In genomic region chr6:55177060-55177732, GRCm38 (mm10) we compare ENCODE assay signal across 9 mouse cellular contexts. TPM values are rescaled to one million over a fixed set of nuclear protein-coding genes. Genes with fewer than 3 reads are reported as not detected.
A peak's percentile ranks its signal among the peaks of the same experiment; 100 is the strongest.
DNase-seq lines count a peak whose midpoint lies in the region; ATAC-seq lines count a peak whose summit lies in the region.
"Had no signal": no experiment of that assay in that cellular context is flagged by ENCODE, and none has a peak within 500 bp of the region (broad histone marks: within the 10 kb centered on the region; RNA-seq: fewer than 3 reads in every experiment).

No protein-coding gene starts in this region.

- H3K9me3 ChIP-seq in forebrain, embryonic 13.5 days (replicated peaks) = no peaks in the 10 kb centered on the region
- H3K9me3 ChIP-seq: liver, embryonic 15.5 days had no signal

- peak; percentile 10 to 14 for DNase-seq in cerebellum, postnatal 36 days
- no peak for DNase-seq in cerebellum, adult 9-10 months
- DNase-seq in left cerebral cortex, postnatal 4 days = peak; percentile 47
- no peak for DNase-seq in left cerebral cortex, postnatal 36 days (ENCODE audit: low spot score in 2 of 2)
- DNase-seq in mesoderm, embryonic 11.5 days (ENCODE audit: low read depth, low spot score) = peak; percentile 43
- no peak for DNase-seq in T-cell, adult 2 months (ENCODE audit: low spot score)

- 50% methylated on average over 12 of the region's 12 CpGs for WGBS in forebrain, embryonic 13.5 days

- no peaks in the 10 kb centered on the region for H3K36me3 ChIP-seq in forebrain, embryonic 13.5 days (ENCODE audit: poor library complexity, severe bottlenecking)
- H3K36me3 ChIP-seq: liver, embryonic 15.5 days had no signal

- no peak overlapping the region for H3K9ac ChIP-seq in forebrain, embryonic 13.5 days
- H3K9ac ChIP-seq: liver, embryonic 15.5 days had no signal

- intact Hi-C loops in left cerebral cortex, postnatal 4 days (cut with DNase I) = no loop called here
- intact Hi-C loops in left cerebral cortex, postnatal 36 days (cut with DNase I) = no loop called here

- H3K27ac ChIP-seq in forebrain, embryonic 13.5 days = no peak overlapping the region
- H3K27ac ChIP-seq: liver, embryonic 15.5 days had no signal

- H3K4me2 ChIP-seq in forebrain, embryonic 13.5 days = no peak overlapping the region
- H3K4me2 ChIP-seq: liver, embryonic 15.5 days had no signal

- H3K4me1 ChIP-seq in forebrain, embryonic 13.5 days = no peaks in the 10 kb centered on the region

- 0 out of 2 replicates have a peak, but pooled peaks have one; percentile 58 for ATAC-seq in common myeloid progenitor, adult 5-6 weeks (replicated peaks; ENCODE audit: low read depth, poor library complexity, severe bottlenecking)
- no peak for ATAC-seq in forebrain, embryonic 13.5 days

- H3K27me3 ChIP-seq in forebrain, embryonic 13.5 days = 0 out of 2 replicates have a peak, but pooled peaks cover 6% of the 10 kb centered on the region
- H3K27me3 ChIP-seq: liver, embryonic 15.5 days had no signal

- no peak overlapping the region for H3K4me3 ChIP-seq in forebrain, embryonic 13.5 days
- H3K4me3 ChIP-seq: liver, embryonic 15.5 days had no signal

RNA-seq across cellular contexts. Expression of gene Inmt, which starts 2.4 kb away (rescaled TPM):
- total RNA-seq in left cerebral cortex, postnatal 4 days (2021) = not detected
- total RNA-seq in left cerebral cortex, postnatal 36 days (2021) = 1 to 10 TPM; 1.1 to 2.4 TPM
- total RNA-seq in common myeloid progenitor, adult 5-6 weeks (2017) = not detected in 2 replicates
- polyA plus RNA-seq in forebrain, embryonic 13.5 days (2015; fragmentation: Nextera tagmentation; extraction: Ambion mirVana) = not detected in 2 replicates

RNA-seq across cellular contexts. Expression of gene Mindy4, which starts 26.0 kb away (rescaled TPM):
- total RNA-seq in left cerebral cortex, postnatal 4 days (2021) = 10 to 100 TPM; 13.4 to 14.6 TPM
- total RNA-seq in left cerebral cortex, postnatal 36 days (2021) = 10 to 100 TPM; 10.4 to 10.5 TPM
- total RNA-seq in common myeloid progenitor, adult 5-6 weeks (2017) = 8.0 and 11.5 TPM in 2 replicates
- 15.0 and 15.6 TPM in 2 replicates for polyA plus RNA-seq in forebrain, embryonic 13.5 days (2015; fragmentation: Nextera tagmentation; extraction: Ambion mirVana)

RNA-seq across cellular contexts. Expression of gene Crhr2, which starts 44.4 kb away (rescaled TPM):
- 1 to 10 TPM; 1.3 to 1.7 TPM for total RNA-seq in left cerebral cortex, postnatal 4 days (2021)
- total RNA-seq in left cerebral cortex, postnatal 36 days (2021) = 1 to 10 TPM; 2.1 to 2.6 TPM
- total RNA-seq in common myeloid progenitor, adult 5-6 weeks (2017) = not detected in 2 replicates
- polyA plus RNA-seq in forebrain, embryonic 13.5 days (2015; fragmentation: Nextera tagmentation; extraction: Ambion mirVana) = 0.28 and 0.30 TPM in 2 replicates

Comparison
In these comparisons a context has a peak if more than half of its experiments do, and no peak if none do; other contexts are left out.
1. DNase-seq: peak in cerebellum, postnatal 36 days (2 of 2), left cerebral cortex, postnatal 4 days (single experiment) and mesoderm, embryonic 11.5 days (single experiment); none in cerebellum, adult 9-10 months (single experiment), left cerebral cortex, postnatal 36 days (0 of 2) and T-cell, adult 2 months (single experiment).